Mouse (Mus musculus): ENCODE measurements around the gene Cbl.

GRCm38 (mm10) chr9:44192794-44193193 lies 41.1 kb downstream of the Cbl start:
- TF ChIP-seq CTCF (IDR thresholded peaks at IDR 0.05; ENCODE audit: low read depth) (no peak), EP300 (optimal IDR thresholded peaks at IDR 0.05) (no peak)
